Mouse (Mus musculus): Measurements from ENCODE around the gene Chd3.

The Chd3 gene

GRCm38 (mm10) chr11:69368356-69369214 is 621 bp downstream of the Chd3 start:
- DNase-seq (ENCODE audit: low read depth, low spot score), result peak; percentile 55
- Histone ChIP-seq H3K36me3 (ENCODE audit: control insufficient read depth, insufficient read depth, low read length, poor library complexity, severe bottlenecking) (peaks cover 3% of the 10 kb centered on the region; the same call in 1 of the 2 replicates), H3K27me3 (ENCODE audit: control insufficient read depth, insufficient read depth, low read length, poor library complexity, severe bottlenecking) (no peaks in the 10 kb centered on the region)

DNA sequence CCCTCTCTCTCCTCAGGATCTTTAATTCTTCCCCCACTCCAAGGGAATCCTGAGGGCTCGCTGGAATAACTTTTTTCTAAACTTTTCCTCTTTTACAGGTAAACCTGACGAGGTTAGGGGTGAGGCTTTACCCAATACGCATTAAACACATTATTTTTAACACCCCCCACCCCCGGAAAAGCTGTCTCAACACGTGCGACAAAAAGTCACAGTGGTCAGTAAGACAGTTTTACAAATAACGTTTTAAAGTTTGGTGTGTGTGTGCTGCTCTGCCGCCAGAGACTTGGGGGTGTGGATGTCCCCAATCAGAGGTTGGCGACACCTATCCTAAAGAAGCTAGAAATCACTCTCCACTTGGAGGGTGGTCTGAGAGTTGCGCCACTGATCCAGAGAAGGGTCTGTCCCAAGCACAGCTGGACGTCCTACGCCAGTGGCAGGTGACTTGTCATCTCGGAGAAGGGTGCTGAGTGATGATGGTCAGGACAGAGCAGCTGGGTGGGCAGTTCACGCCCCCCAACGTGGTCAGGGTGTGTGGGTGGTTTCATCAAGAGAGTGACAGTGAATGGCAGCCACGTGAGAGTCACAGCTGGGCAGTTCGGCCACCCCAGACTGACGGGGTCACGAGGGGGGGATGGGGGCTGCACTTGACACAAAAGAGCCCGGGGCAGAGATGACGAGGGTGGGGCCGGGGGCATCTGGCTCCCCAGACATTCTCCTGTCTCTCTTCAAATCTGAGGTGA is 1.4 kb downstream of the Chd3 start:
- peaks cover 2% of the 10 kb centered on the region; the same call in 1 of the 2 replicates for H3K36me3 ChIP-seq (ENCODE audit: control insufficient read depth, insufficient read depth, low read length, poor library complexity, severe bottlenecking)
- DNase-seq (ENCODE audit: low read depth, low spot score), result peak; percentile 77
- H3K27me3 ChIP-seq (ENCODE audit: control insufficient read depth, insufficient read depth, low read length, poor library complexity, severe bottlenecking), result no peaks in the 10 kb centered on the region

DNA sequence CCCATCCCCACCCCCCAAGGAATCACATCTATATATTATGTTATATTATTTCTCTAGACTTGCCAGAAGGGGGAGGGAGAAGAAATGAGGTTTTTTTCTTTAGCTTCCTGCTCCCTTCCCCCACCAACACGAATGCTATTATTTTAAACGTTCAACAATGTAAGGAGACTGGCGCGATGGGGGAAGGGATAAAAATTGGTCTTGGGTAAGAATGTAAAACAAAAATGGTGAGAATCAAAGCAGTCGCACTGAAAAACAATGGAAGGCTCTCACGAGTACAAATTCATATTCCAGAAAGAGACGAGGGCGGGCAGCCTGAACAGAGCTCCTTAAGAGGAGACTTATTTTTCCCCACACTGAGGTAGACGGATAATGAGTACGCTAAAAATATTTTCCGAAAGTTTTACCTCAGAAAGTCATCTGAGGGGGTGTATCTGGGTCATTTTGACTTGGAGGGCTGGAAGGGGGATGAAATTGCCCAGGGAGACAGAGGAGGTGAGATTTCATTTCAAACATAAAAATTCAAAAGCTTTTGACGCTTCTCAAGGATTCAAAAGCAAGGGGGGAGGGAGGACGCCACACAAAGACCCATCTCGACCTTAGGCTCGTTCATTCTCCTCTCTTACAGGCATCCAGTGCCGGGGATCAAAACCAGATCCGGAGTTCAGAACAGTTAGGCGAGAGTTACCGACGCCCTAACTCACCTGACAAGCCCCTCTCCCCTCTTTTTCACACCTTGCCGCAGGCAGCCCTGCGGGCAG is 2.2 kb downstream of the Chd3 start:
- Histone ChIP-seq H3K36me3 (ENCODE audit: control insufficient read depth, insufficient read depth, low read length, poor library complexity, severe bottlenecking) (peaks cover 5% of the 10 kb centered on the region; the same call in 1 of the 2 replicates), H3K27me3 (ENCODE audit: control insufficient read depth, insufficient read depth, low read length, poor library complexity, severe bottlenecking) (no peaks in the 10 kb centered on the region)
- peak; percentile 41 for DNase-seq (ENCODE audit: low read depth, low spot score)

DNA sequence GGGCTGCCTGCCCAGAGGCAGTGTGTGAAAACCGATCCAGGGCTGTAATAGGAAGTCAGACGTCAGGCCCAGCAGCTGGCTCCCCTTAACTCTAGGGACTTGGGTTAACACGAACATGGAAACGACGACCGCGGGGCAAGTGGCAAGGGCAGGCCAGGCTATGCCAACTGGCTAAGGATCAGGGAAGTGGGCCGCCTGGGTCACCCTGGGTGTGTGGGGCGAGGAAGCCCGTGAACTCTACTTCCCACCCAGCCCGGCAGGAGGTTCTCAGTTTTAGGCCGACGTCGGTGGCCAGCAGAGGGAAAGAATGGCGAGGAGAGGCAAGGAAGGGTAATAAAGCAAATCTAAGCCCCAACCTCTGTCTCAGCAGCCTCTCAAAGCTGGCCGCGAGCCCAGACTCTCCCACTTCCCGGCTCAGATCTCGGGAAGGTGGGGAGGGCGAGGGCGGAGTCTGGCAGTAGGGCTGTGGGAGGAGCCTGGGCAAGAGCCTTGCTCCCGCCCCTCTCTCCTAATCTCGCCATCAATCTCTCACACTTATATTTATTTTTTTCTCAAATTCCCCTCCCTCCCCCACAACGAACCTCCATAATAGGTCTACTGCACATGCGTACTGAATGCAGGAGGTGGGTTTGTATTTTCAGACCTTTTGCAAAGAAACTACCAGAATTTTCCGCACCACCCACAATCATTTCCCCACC is 2.9 kb downstream of the Chd3 start:
- H3K27me3 ChIP-seq (ENCODE audit: control insufficient read depth, insufficient read depth, low read length, poor library complexity, severe bottlenecking), result no peaks in the 10 kb centered on the region
- H3K36me3 ChIP-seq (ENCODE audit: control insufficient read depth, insufficient read depth, low read length, poor library complexity, severe bottlenecking), result peaks cover 9% of the 10 kb centered on the region
- peak; percentile 92 for DNase-seq (ENCODE audit: low read depth, low spot score)

GRCm38 (mm10) chr11:69365722-69366121 is 3.5 kb downstream of the Chd3 start:
- Histone ChIP-seq H3K27me3 (ENCODE audit: control insufficient read depth, insufficient read depth, low read length, poor library complexity, severe bottlenecking) (no peaks in the 10 kb centered on the region), H3K36me3 (ENCODE audit: control insufficient read depth, insufficient read depth, low read length, poor library complexity, severe bottlenecking) (peaks cover 9% of the 10 kb centered on the region)
- no peak for DNase-seq (ENCODE audit: low read depth, low spot score)

DNA sequence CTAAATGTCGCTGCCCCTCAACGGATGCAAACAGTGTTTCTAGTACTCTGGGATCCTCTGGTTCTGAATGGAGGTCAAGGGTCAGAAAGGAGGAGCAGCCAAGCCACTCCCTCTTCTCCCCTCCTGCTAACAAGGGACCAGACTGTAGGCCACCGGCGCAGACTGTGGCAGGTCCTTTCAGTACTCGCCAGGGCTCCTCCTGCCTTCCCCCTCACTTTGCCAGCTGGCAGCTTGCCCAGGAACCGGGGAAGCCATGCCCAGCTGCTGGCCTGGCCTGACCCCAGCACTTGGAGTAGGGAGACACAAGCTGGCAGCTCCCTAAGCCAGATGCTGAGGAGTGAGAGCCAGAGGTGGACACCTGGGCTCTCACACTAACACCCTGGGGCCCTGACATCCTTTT is 4.3 kb downstream of the Chd3 start:
- no peak for DNase-seq (ENCODE audit: low read depth, low spot score)
- H3K27me3 ChIP-seq (ENCODE audit: control insufficient read depth, insufficient read depth, low read length, poor library complexity, severe bottlenecking), result no peaks in the 10 kb centered on the region
- H3K36me3 ChIP-seq (ENCODE audit: control insufficient read depth, insufficient read depth, low read length, poor library complexity, severe bottlenecking), result peaks cover 10% of the 10 kb centered on the region

DNA sequence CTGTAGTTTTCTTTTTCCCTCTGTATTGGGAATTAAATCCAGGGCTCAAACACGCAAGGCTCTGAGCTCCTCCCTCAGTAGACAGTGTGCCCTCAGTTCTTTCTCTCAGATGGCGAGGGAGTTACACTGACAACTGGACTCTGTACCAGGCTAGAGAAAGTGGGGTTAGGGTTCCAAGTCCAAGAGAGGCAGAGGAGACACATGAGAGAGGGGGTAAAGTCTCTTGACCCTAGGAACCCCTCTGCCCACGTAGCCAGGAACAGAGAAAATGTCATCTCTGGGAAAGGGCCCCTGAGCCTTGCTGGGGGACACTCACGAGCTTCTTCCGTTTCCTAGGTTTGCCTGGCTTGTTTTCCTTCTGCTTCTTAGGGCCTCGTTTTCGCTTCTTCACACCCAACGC is 4.8 kb downstream of the Chd3 start:
- Histone ChIP-seq H3K36me3 (ENCODE audit: control insufficient read depth, insufficient read depth, low read length, poor library complexity, severe bottlenecking) (peaks cover 10% of the 10 kb centered on the region), H3K27me3 (ENCODE audit: control insufficient read depth, insufficient read depth, low read length, poor library complexity, severe bottlenecking) (no peaks in the 10 kb centered on the region)
- no peak for DNase-seq (ENCODE audit: low read depth, low spot score)

- Histone ChIP-seq H3K36me3 (ENCODE audit: control insufficient read depth, insufficient read depth, low read length, poor library complexity, severe bottlenecking) (peaks cover 12% of the 10 kb centered on the region), H3K27me3 (ENCODE audit: control insufficient read depth, insufficient read depth, low read length, poor library complexity, severe bottlenecking) (no peaks in the 10 kb centered on the region)
- no peak for DNase-seq (ENCODE audit: low read depth, low spot score)
Measured at GRCm38 (mm10) chr11:69362479-69362878, 6.7 kb downstream of the Chd3 start.

GRCm38 (mm10) chr11:69362021-69362420 is 7.2 kb downstream of the Chd3 start:
- DNase-seq (ENCODE audit: low read depth, low spot score), result no peak

GRCm38 (mm10) chr11:69357690-69358089 is 11.5 kb downstream of the Chd3 start:
- Histone ChIP-seq H3K36me3 (ENCODE audit: control insufficient read depth, insufficient read depth, low read length, poor library complexity, severe bottlenecking) (peaks cover 13% of the 10 kb centered on the region), H3K27me3 (ENCODE audit: control insufficient read depth, insufficient read depth, low read length, poor library complexity, severe bottlenecking) (no peaks in the 10 kb centered on the region)
- DNase-seq (ENCODE audit: low read depth, low spot score), result no peak

More at GRCm38 (mm10) chr11:69362021-69362420, 7.2 kb downstream of the Chd3 start:
- Histone ChIP-seq H3K36me3 (ENCODE audit: control insufficient read depth, insufficient read depth, low read length, poor library complexity, severe bottlenecking) (peaks cover 12% of the 10 kb centered on the region), H3K27me3 (ENCODE audit: control insufficient read depth, insufficient read depth, low read length, poor library complexity, severe bottlenecking) (no peaks in the 10 kb centered on the region)

- DNase-seq (ENCODE audit: low read depth, low spot score), result no peak
- peaks cover 7% of the 10 kb centered on the region for H3K36me3 ChIP-seq (ENCODE audit: control insufficient read depth, insufficient read depth, low read length, poor library complexity, severe bottlenecking)
- no peaks in the 10 kb centered on the region for H3K27me3 ChIP-seq (ENCODE audit: control insufficient read depth, insufficient read depth, low read length, poor library complexity, severe bottlenecking)
Measured at GRCm38 (mm10) chr11:69356544-69356943, 12.7 kb downstream of the Chd3 start.

- DNase-seq (ENCODE audit: low read depth, low spot score), result no peak
- Histone ChIP-seq H3K36me3 (ENCODE audit: control insufficient read depth, insufficient read depth, low read length, poor library complexity, severe bottlenecking) (peaks cover 4% of the 10 kb centered on the region), H3K27me3 (ENCODE audit: control insufficient read depth, insufficient read depth, low read length, poor library complexity, severe bottlenecking) (no peaks in the 10 kb centered on the region)
Measured at GRCm38 (mm10) chr11:69346441-69346840, 22.8 kb downstream of the Chd3 start.

- no peaks in the 10 kb centered on the region for H3K36me3 ChIP-seq (ENCODE audit: control insufficient read depth, insufficient read depth, low read length, poor library complexity, severe bottlenecking)
- H3K27me3 ChIP-seq (ENCODE audit: control insufficient read depth, insufficient read depth, low read length, poor library complexity, severe bottlenecking), result no peaks in the 10 kb centered on the region
- peak; percentile 79 for DNase-seq (ENCODE audit: low read depth, low spot score)
Measured at GRCm38 (mm10) chr11:69340161-69341131, 28.8 kb downstream of the Chd3 start, which contains the start of gene Rnf227. Gene Rnf227 (plus strand): TSS chr11:69340461.
